Mouse (Mus musculus) gastrocnemius, postnatal 25 days (tissue): Measurements from ENCODE around the gene Shisa5. TPM values are rescaled to one million over a fixed set of nuclear protein-coding genes. Genes with fewer than 3 reads are reported as not detected.
A peak's percentile ranks its signal among the peaks of the same experiment; 100 is the strongest.

ENCODE experiments used
- DNase-seq: peaks from one replicate; pipeline ENCODE4 v3.0.0; 2022
- long read RNA-seq, 2 experiments: library from polyadenylated mRNA; stranded (forward); transcript quantifications; one replicate each; pipeline ENCODE4 v2.0.0; 2021
- total RNA-seq, 2 experiments: library from RNA; stranded (reverse); gene quantifications; 1 replicate in 1 of 2; 2 replicates in 1 of 2; pipeline ENCODE4 v1.2.3; 2021

The Shisa5 gene
- 10 to 100 TPM; 12.9 to 21.6 TPM for total RNA-seq
- long read RNA-seq, experiment 1, transcript Shisa5-201 (6 exons, 1,834 nt), result major isoform, 20 of 30 reads
- long read RNA-seq, experiment 1, transcript Shisa5-202 (6 exons, 1,910 nt), result minor isoform, 6 of 30 reads
- long read RNA-seq, experiment 1, partial matches to known transcripts, result 0 of 30 reads
- long read RNA-seq, experiment 1, other reads (novel, unspliced or antisense), result 3 of 30 reads
- long read RNA-seq, experiment 2, transcript Shisa5-201 (6 exons, 1,834 nt), result major isoform, 19 of 28 reads
- long read RNA-seq, experiment 2, partial matches to known transcripts, result 2 of 28 reads
- long read RNA-seq, experiment 2, other reads (novel, unspliced or antisense), result 6 of 28 reads

GRCm38 (mm10) chr9:109038086-109038895 lies at the start of gene Shisa5:
Shisa5 (plus strand) TSS chr9:109038565.
- DNase-seq, result peak; percentile 84

GRCm38 (mm10) chr9:108989802-108990461 lies 48.4 kb upstream of the Shisa5 start:
- DNase-seq, result no peak

GRCm38 (mm10) chr9:108990462-108990820 lies 47.9 kb upstream of the Shisa5 start:
- no peak for DNase-seq

- DNase-seq, result peak; percentile 96
Observed at GRCm38 (mm10) chr9:108991428-108992084, 46.8 kb upstream of the Shisa5 start, which contains the start of gene Pfkfb4. Pfkfb4 (plus strand) TSS chr9:108991778.

- DNase-seq, result no peak
Observed at GRCm38 (mm10) chr9:108992085-108992469, 46.3 kb upstream of the Shisa5 start.

- no peak for DNase-seq
Observed at GRCm38 (mm10) chr9:108992620-108993361, 45.6 kb upstream of the Shisa5 start.

- no peak for DNase-seq
Observed at GRCm38 (mm10) chr9:108996411-108996810, 42.0 kb upstream of the Shisa5 start.

- no peak for DNase-seq
Observed at GRCm38 (mm10) chr9:108998287-108999166, 39.8 kb upstream of the Shisa5 start.

- DNase-seq, result no peak
Observed at GRCm38 (mm10) chr9:108999167-108999526, 39.2 kb upstream of the Shisa5 start.

- no peak for DNase-seq
Observed at GRCm38 (mm10) chr9:109000726-109001125, 37.6 kb upstream of the Shisa5 start.

- DNase-seq, result no peak
Observed at GRCm38 (mm10) chr9:109003201-109003600, 35.2 kb upstream of the Shisa5 start.

- peak; percentile 47 for DNase-seq
Observed at GRCm38 (mm10) chr9:109007025-109007780, 31.2 kb upstream of the Shisa5 start.

- DNase-seq, result no peak
Observed at GRCm38 (mm10) chr9:109008081-109008480, 30.3 kb upstream of the Shisa5 start.

- no peak for DNase-seq
Observed at GRCm38 (mm10) chr9:109008994-109009635, 29.2 kb upstream of the Shisa5 start.

- DNase-seq, result peak; percentile 88
Observed at GRCm38 (mm10) chr9:109009636-109010315, 28.6 kb upstream of the Shisa5 start.

GRCm38 (mm10) chr9:109010316-109010690 lies 28.1 kb upstream of the Shisa5 start:
- DNase-seq, result peak; percentile 50

GRCm38 (mm10) chr9:109015397-109015796 lies 23.0 kb upstream of the Shisa5 start:
- no peak for DNase-seq

- no peak for DNase-seq
Observed at GRCm38 (mm10) chr9:109016973-109017604, 21.3 kb upstream of the Shisa5 start.
